Mouse (Mus musculus) Patski (cell line): ENCODE data around the gene Srpk2. TPM values are rescaled to one million over a fixed set of nuclear protein-coding genes. Genes with fewer than 3 reads are reported as not detected.
"Not testable (repeated sequence)": the region's sequence is repeated elsewhere in the genome, so short reads cannot be mapped to it uniquely, and the experiment has no call there.

Experiments used
- ATAC-seq: fragments of 100-300 bp; one replicate; pipeline ENCODE4 v1.8.0; 2021
- CTCF ChIA-PET: fragments of 350-600 bp; sonication (Branson Sonifier 250); formaldehyde crosslinking; loops from one replicate; lab custom pipeline; 2022; ENCODE audit warnings: inconsistent platforms; lab: Charles Lee
- POLR2A ChIA-PET: fragments of 350-600 bp; sonication (Branson Sonifier 250); formaldehyde crosslinking; loops from one replicate; lab custom pipeline; 2022; ENCODE audit warnings: antibody characterized with exemption, inconsistent platforms; lab: Charles Lee
- DNase-seq: peaks from one replicate; pipeline ENCODE4 v3.0.0-alpha.2; 2011; ENCODE audit warnings: low read depth, low spot score
- H3K27me3 ChIP-seq: fragments of 371-371 bp; one replicate; pipeline ENCODE4 v1.5.1; 2021
- CTCF ChIP-seq: fragments of 100-300 bp; IDR thresholded peaks from one replicate; pipeline ENCODE4 v1.5.1; 2021
- in situ Hi-C: fragments of 300-500 bp; cut with MboI; formaldehyde crosslinking; loops from 3 replicates; pipeline ENCODE4 v1.11.1; 2018; ENCODE audit warnings: low pct_unique_long_range_greater_than_20kb, mixed read lengths
- polyA plus RNA-seq: library from polyadenylated mRNA; unstranded; gene quantifications from one replicate; pipeline ENCODE4 v1.2.3, GENCODE M21; 2021

Gene Srpk2
- polyA plus RNA-seq, 1 experiment from 2014 or later = 53.2 TPM

- in situ Hi-C loops = no loop called here
- H3K27me3 ChIP-seq = no peaks in the 10 kb centered on the region
- DNase-seq = no peak
- no peak for ATAC-seq
- ChIA-PET CTCF (no interaction called here), POLR2A (no interaction called here)
- no peak for TF ChIP-seq CTCF
These were observed 25.2 kb upstream of the Srpk2 start for GRCm38 (mm10) chr5:23709661-23710060.

GRCm38 (mm10) chr5:23706601-23707597 lies 22.5 kb upstream of the Srpk2 start:
- CTCF ChIA-PET, DNase-seq, POLR2A ChIA-PET, ATAC-seq, in situ Hi-C loops, H3K27me3 ChIP-seq: not testable (repeated sequence)

- no peak for TF ChIP-seq CTCF
- no peaks in the 10 kb centered on the region for H3K27me3 ChIP-seq
- in situ Hi-C loops = no loop called here
- ATAC-seq (no peak), DNase-seq (no peak)
- CTCF ChIA-PET = interaction anchor here (1.2 kb wide), 1 partner anchor 61 kb away, joined by 3 read pairs; no protein-coding TSS in a partner anchor
- POLR2A ChIA-PET = no interaction called here
These were observed 13.0 kb upstream of the Srpk2 start for GRCm38 (mm10) chr5:23697457-23697856.

- POLR2A ChIA-PET = no interaction called here
- in situ Hi-C loops = no loop called here
- H3K27me3 ChIP-seq = no peaks in the 10 kb centered on the region
- CTCF ChIA-PET = no interaction called here
- no peak for ATAC-seq
- no peak for TF ChIP-seq CTCF
- DNase-seq = no peak
These were observed 986 bp downstream of the Srpk2 start for GRCm38 (mm10) chr5:23683431-23683830.

GRCm38 (mm10) chr5:23679006-23679405 lies 5.4 kb downstream of the Srpk2 start:
- ATAC-seq = no peak
- ChIA-PET CTCF (interaction anchor here (1.1 to 1.5 kb wide), 3 partner anchors 13 to 79 kb away, joined by 3 to 5 read pairs (median 3); no protein-coding TSS in a partner anchor), POLR2A (interaction anchor here (0.6 kb wide), 1 partner anchor 159 kb away, joined by 3 read pairs; no protein-coding TSS in a partner anchor)
- no peak for TF ChIP-seq CTCF
- no peaks in the 10 kb centered on the region for H3K27me3 ChIP-seq
- in situ Hi-C loops = no loop called here
- no peak for DNase-seq

- DNase-seq = no peak
- no peak for TF ChIP-seq CTCF
- ATAC-seq = no peak
- CTCF ChIA-PET = interaction anchor here (1.5 kb wide), 1 partner anchor 14 kb away, joined by 5 read pairs; no protein-coding TSS in a partner anchor
- H3K27me3 ChIP-seq = no peaks in the 10 kb centered on the region
- POLR2A ChIA-PET = interaction anchor here (0.7 to 2.4 kb wide), 2 partner anchors 176 to 244 kb away, joined by 6 read pairs; partner anchors contain the start of gene Kmt2e
- in situ Hi-C loops = no loop called here
These were observed 6.5 kb downstream of the Srpk2 start for GRCm38 (mm10) chr5:23677883-23678282.

- ATAC-seq (no peak), DNase-seq (no peak)
- no peak for TF ChIP-seq CTCF
- in situ Hi-C loops = no loop called here
- CTCF ChIA-PET = no interaction called here
- POLR2A ChIA-PET = interaction anchor here (0.7 to 2.4 kb wide), 2 partner anchors 175 to 243 kb away, joined by 6 read pairs; partner anchors contain the start of gene Kmt2e
- no peaks in the 10 kb centered on the region for H3K27me3 ChIP-seq
These were observed 7.4 kb downstream of the Srpk2 start for GRCm38 (mm10) chr5:23677072-23677453.

- ChIA-PET POLR2A (interaction anchor here (0.7 to 2.4 kb wide), 3 partner anchors 10 to 242 kb away, joined by 3 to 6 read pairs (median 3); partner anchors contain the start of gene Kmt2e), CTCF (no interaction called here)
- DNase-seq (no peak), ATAC-seq (peak; percentile 37)
- TF ChIP-seq CTCF = no peak
- no peaks in the 10 kb centered on the region for H3K27me3 ChIP-seq
- in situ Hi-C loops = no loop called here
These were observed 8.0 kb downstream of the Srpk2 start for GRCm38 (mm10) chr5:23676156-23677071.

- POLR2A ChIA-PET = interaction anchor here (0.6 to 2.4 kb wide), 5 partner anchors 10 to 242 kb away, joined by 3 to 6 read pairs (median 4); partner anchors contain the start of gene Kmt2e
- in situ Hi-C loops = no loop called here
- ATAC-seq = peak; percentile 80
These were observed 8.8 kb downstream of the Srpk2 start for GRCm38 (mm10) chr5:23675499-23676155.

More at GRCm38 (mm10) chr5:23675499-23676155, 8.8 kb downstream of the Srpk2 start:
- TF ChIP-seq CTCF = no peak
- CTCF ChIA-PET = interaction anchor here (1.1 to 1.5 kb wide), 2 partner anchors 20 to 60 kb away, joined by 3 to 4 read pairs; no protein-coding TSS in a partner anchor
- DNase-seq = no peak
- H3K27me3 ChIP-seq = no peaks in the 10 kb centered on the region
